In genomic region chr7:132786522-132786921, GRCm38 (mm10) we compare ENCODE assay signal across 9 mouse cellular contexts. TPM values are rescaled to one million over a fixed set of nuclear protein-coding genes. Genes with fewer than 3 reads are reported as not detected.
A peak's percentile ranks its signal among the peaks of the same experiment; 100 is the strongest.
DNase-seq lines count a peak whose midpoint lies in the region; ATAC-seq and TF ChIP-seq lines count a peak whose summit lies in the region.
"Had no signal": no experiment of that assay in that cellular context is flagged by ENCODE, and none has a peak within 500 bp of the region (broad histone marks: within the 10 kb centered on the region; RNA-seq: fewer than 3 reads in every experiment).

No protein-coding gene starts in this region.

- H3K4me3 ChIP-seq in cerebellum, adult 2 months (replicated peaks; ENCODE audit: insufficient read depth, low read depth, low read length): no peak overlapping the region
- H3K4me3 ChIP-seq in kidney, postnatal 0 days (replicated peaks; ENCODE audit: low read depth, low read length): no peak overlapping the region
- H3K4me3 ChIP-seq in cortical plate, adult 2 months (ENCODE audit: insufficient read depth, low read length): no peak overlapping the region
- H3K4me3 ChIP-seq in intestine, postnatal 0 days (ENCODE audit: low read depth, low read length): no peak overlapping the region
- H3K4me3 ChIP-seq: hindbrain, embryonic 12.5 days had no signal

- TF ChIP-seq POLR2A in cerebellum, adult 2 months (IDR thresholded peaks at IDR 0.05; ENCODE audit: borderline replicate concordance, insufficient read depth, low read length): no peak
- no peak for TF ChIP-seq POLR2A in cortical plate, adult 2 months (IDR thresholded peaks at IDR 0.05; ENCODE audit: extremely low read depth, insufficient read depth, low read length)

- H3K9ac ChIP-seq in kidney, postnatal 0 days (ENCODE audit: low read depth, low read length): no peak overlapping the region
- peak overlapping the region; percentile 31; the same call in 1 of the 2 replicates for H3K9ac ChIP-seq in intestine, postnatal 0 days (ENCODE audit: low read depth, low read length)
- H3K9ac ChIP-seq: hindbrain, embryonic 12.5 days had no signal

- no peak for TF ChIP-seq CTCF in cerebellum, adult 2 months (IDR thresholded peaks at IDR 0.05; ENCODE audit: borderline replicate concordance, insufficient read depth, low read depth, low read length)
- TF ChIP-seq CTCF in kidney, postnatal 0 days (IDR thresholded peaks at IDR 0.05; ENCODE audit: low read depth): no peak
- TF ChIP-seq CTCF in cortical plate, adult 2 months (IDR thresholded peaks at IDR 0.05; ENCODE audit: extremely low read depth, insufficient read depth, low read length): no peak
- TF ChIP-seq CTCF in intestine, postnatal 0 days (IDR thresholded peaks at IDR 0.05; ENCODE audit: low read depth): no peak

- H3K9me3 ChIP-seq in kidney, postnatal 0 days (replicated peaks; ENCODE audit: low read length): no peaks in the 10 kb centered on the region
- H3K9me3 ChIP-seq in intestine, postnatal 0 days (ENCODE audit: control insufficient read depth): no peaks in the 10 kb centered on the region
- H3K9me3 ChIP-seq: hindbrain, embryonic 12.5 days had no signal

- peak overlapping the region; percentile 81 for H3K27ac ChIP-seq in cerebellum, adult 2 months (ENCODE audit: insufficient read depth, low read length)
- H3K27ac ChIP-seq in kidney, postnatal 0 days: peak overlapping the region; percentile 66
- peak overlapping the region; percentile 83 for H3K27ac ChIP-seq in cortical plate, adult 2 months (ENCODE audit: insufficient read depth, low read length)
- H3K27ac ChIP-seq in intestine, postnatal 0 days (ENCODE audit: low read depth, low read length): peak overlapping the region; percentile 78
- H3K27ac ChIP-seq: hindbrain, embryonic 12.5 days had no signal

- no peaks in the 10 kb centered on the region for H3K27me3 ChIP-seq in cerebellum, adult 2 months (ENCODE audit: control insufficient read depth, insufficient read depth, low read length)
- no peaks in the 10 kb centered on the region for H3K27me3 ChIP-seq in kidney, postnatal 0 days (ENCODE audit: insufficient read depth, low read length)
- H3K27me3 ChIP-seq in intestine, postnatal 0 days (replicated peaks; ENCODE audit: control insufficient read depth, insufficient read depth, low read length): no peaks in the 10 kb centered on the region
- H3K27me3 ChIP-seq: hindbrain, embryonic 12.5 days had no signal

- peaks cover 70% of the 10 kb centered on the region for H3K4me1 ChIP-seq in cerebellum, adult 2 months (ENCODE audit: control insufficient read depth, insufficient read depth, low read length)
- peaks cover 27% of the 10 kb centered on the region; the same call in 1 of the 2 replicates for H3K4me1 ChIP-seq in kidney, postnatal 0 days (replicated peaks; ENCODE audit: insufficient read depth, low read length)
- H3K4me1 ChIP-seq in cortical plate, adult 2 months (ENCODE audit: control insufficient read depth, insufficient read depth, low read length): peaks cover 33% of the 10 kb centered on the region
- peaks cover 33% of the 10 kb centered on the region for H3K4me1 ChIP-seq in intestine, postnatal 0 days (replicated peaks; ENCODE audit: control insufficient read depth, insufficient read depth, low read length)

- ATAC-seq in kidney, postnatal 0 days (replicated peaks; ENCODE audit: low FRiP score, low read depth): peak; percentile 41; the same call in 1 of the 2 replicates
- ATAC-seq in intestine, postnatal 0 days: no peak

- H3K36me3 ChIP-seq in kidney, postnatal 0 days (ENCODE audit: insufficient read depth, low read length): no peaks in the 10 kb centered on the region
- H3K36me3 ChIP-seq in intestine, postnatal 0 days (ENCODE audit: control insufficient read depth, insufficient read depth): no peaks in the 10 kb centered on the region
- H3K36me3 ChIP-seq: hindbrain, embryonic 12.5 days had no signal

- H3K4me2 ChIP-seq in kidney, postnatal 0 days (ENCODE audit: low read length): no peak overlapping the region
- H3K4me2 ChIP-seq in intestine, postnatal 0 days (replicated peaks; ENCODE audit: low read depth): no peak overlapping the region
- H3K4me2 ChIP-seq: hindbrain, embryonic 12.5 days had no signal

- 4% methylated on average over 4 of the region's 4 CpGs for WGBS in cerebellum, adult 2 months
- 37% methylated on average over 4 of the region's 4 CpGs for WGBS in kidney, postnatal 0 days
- 22% methylated on average over 4 of the region's 4 CpGs for WGBS in intestine, postnatal 0 days

- DNase-seq in cerebellum, adult 2 months: peak in 1 of 2 experiments; percentile 48
- DNase-seq in cerebellum, postnatal 25 days: no peak
- DNase-seq in kidney, postnatal 0 days (ENCODE audit: low spot score): peak; percentile 37
- DNase-seq in kidney, postnatal 4 days: no peak
- DNase-seq in adrenal gland, adult 18-20 months (ENCODE audit: low spot score in 2 of 2): no peak
- no peak for DNase-seq in left cerebral cortex, adult 8-10 months (ENCODE audit: low spot score in 2 of 2)

RNA-seq across cellular contexts. Expression of gene Fam53b, which starts 27.2 kb away (rescaled TPM):
- polyA plus RNA-seq in cerebellum, adult 2 months (2012; rRNA removed): 37.3 and 37.8 TPM in 2 replicates
- 17.1 and 17.5 TPM in 2 replicates for polyA plus RNA-seq in kidney, postnatal 0 days (2015; fragmentation: Nextera tagmentation; extraction: Ambion mirVana)
- polyA plus RNA-seq in cortical plate, adult 2 months (2012; rRNA removed): 21.4 and 21.9 TPM in 2 replicates
- polyA plus RNA-seq in intestine, postnatal 0 days (2015; fragmentation: Nextera tagmentation; extraction: Ambion mirVana): 13.5 and 17.3 TPM in 2 replicates
- total RNA-seq in adrenal gland, adult 18-20 months (2021): 10 to 100 TPM; 41.2 to 71.7 TPM
- total RNA-seq in left cerebral cortex, adult 8-10 months (2022): 10 to 100 TPM; 57.0 to 68.5 (median 63.4) TPM
